Mouse (Mus musculus) small intestine, adult 2 months (tissue): ENCODE results near the gene Lysmd4.

Source experiments
- CTCF ChIP-seq: fragments of 200-500 bp; IDR thresholded peaks from 2 replicates; pipeline ENCODE4 v1.5.1; 2012; ENCODE audit warnings: low read depth, mild to moderate bottlenecking, control low read depth, inconsistent platforms, low read length, moderate library complexity, mixed read lengths; ENCODE audit not compliant: insufficient replicate concordance, insufficient read length; ENCODE audit errors: extremely low read depth
- POLR2A ChIP-seq: fragments of 200-500 bp; IDR thresholded peaks from 2 replicates; pipeline ENCODE4 v1.6.1; 2012; ENCODE audit warnings: low read depth, mild to moderate bottlenecking, control low read depth, inconsistent platforms, low read length, moderate library complexity

DNA sequence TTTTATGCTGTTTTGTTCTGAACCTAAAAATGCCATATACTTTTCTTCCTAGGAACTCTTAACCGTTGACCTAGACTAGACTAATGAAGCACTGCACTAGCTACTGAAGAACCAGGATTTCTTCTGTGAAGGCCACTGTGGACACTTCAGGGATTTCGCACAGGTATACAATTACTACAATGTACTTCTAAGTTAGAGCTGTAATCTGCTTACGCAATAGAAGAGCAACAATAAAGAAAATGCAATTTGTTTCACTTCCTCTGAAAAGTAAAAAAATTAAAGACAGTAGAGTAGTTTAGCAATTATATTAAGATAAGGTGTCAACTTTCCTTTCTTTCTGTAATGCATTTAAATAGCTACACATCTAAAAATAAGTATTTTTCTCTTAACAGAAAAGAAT, 84.7 kb downstream of the Lysmd4 start:
- TF ChIP-seq CTCF (no peak), POLR2A (no peak)
